Mouse (Mus musculus): ENCODE measurements around the gene Hoxb2.

The Hoxb2 gene

GRCm38 (mm10) chr11:96316696-96317607 lies 33.4 kb upstream of the Hoxb2 start:
- DNase-seq, result no peak

GRCm38 (mm10) chr11:96317608-96318367 lies 32.5 kb upstream of the Hoxb2 start, which contains the start of gene Hoxb4:
Gene Hoxb4 (plus strand): TSS chr11:96318267.
- no peak for DNase-seq

GRCm38 (mm10) chr11:96318368-96319070 lies 31.8 kb upstream of the Hoxb2 start:
- peak; percentile 10 for DNase-seq

- DNase-seq, result no peak
These were observed 31.0 kb upstream of the Hoxb2 start for GRCm38 (mm10) chr11:96319071-96319902.

- no peak for DNase-seq
These were observed 30.4 kb upstream of the Hoxb2 start for GRCm38 (mm10) chr11:96319910-96320309.

- no peak for DNase-seq
These were observed 29.6 kb upstream of the Hoxb2 start for GRCm38 (mm10) chr11:96320688-96321087.

- no peak for DNase-seq
These were observed 28.5 kb upstream of the Hoxb2 start for GRCm38 (mm10) chr11:96321846-96322245.

- DNase-seq, result no peak
These were observed 27.6 kb upstream of the Hoxb2 start for GRCm38 (mm10) chr11:96322738-96323137.

- no peak for DNase-seq
These were observed 27.2 kb upstream of the Hoxb2 start, which contains the start of gene Hoxb3 for GRCm38 (mm10) chr11:96323154-96323553. Gene Hoxb3 (plus strand): TSS chr11:96323326.

- no peak for DNase-seq
These were observed 26.2 kb upstream of the Hoxb2 start for GRCm38 (mm10) chr11:96324125-96324524.

GRCm38 (mm10) chr11:96324965-96325364 lies 25.4 kb upstream of the Hoxb2 start:
- DNase-seq, result no peak

GRCm38 (mm10) chr11:96325747-96326212 lies 24.5 kb upstream of the Hoxb2 start:
- DNase-seq, result no peak

- no peak for DNase-seq
These were observed 23.6 kb upstream of the Hoxb2 start for GRCm38 (mm10) chr11:96326705-96327104.

GRCm38 (mm10) chr11:96327122-96327521 lies 23.2 kb upstream of the Hoxb2 start:
- no peak for DNase-seq

- no peak for DNase-seq
These were observed 22.6 kb upstream of the Hoxb2 start for GRCm38 (mm10) chr11:96327750-96328149.

- DNase-seq, result no peak
These were observed 21.7 kb upstream of the Hoxb2 start for GRCm38 (mm10) chr11:96328605-96329004.

GRCm38 (mm10) chr11:96332105-96332504 lies 18.2 kb upstream of the Hoxb2 start:
- no peak for DNase-seq

GRCm38 (mm10) chr11:96332618-96333032 lies 17.7 kb upstream of the Hoxb2 start:
- no peak for DNase-seq

GRCm38 (mm10) chr11:96333241-96334001 lies 16.9 kb upstream of the Hoxb2 start:
- no peak for DNase-seq

GRCm38 (mm10) chr11:96334002-96334364 lies 16.3 kb upstream of the Hoxb2 start:
- no peak for DNase-seq

- DNase-seq, result no peak
These were observed 15.3 kb upstream of the Hoxb2 start for GRCm38 (mm10) chr11:96334998-96335397.
